Mouse (Mus musculus): ENCODE data around the gene Glg1. TPM values are rescaled to one million over a fixed set of nuclear protein-coding genes. Genes with fewer than 3 reads are reported as not detected.

Glg1 gene
- polyA plus RNA-seq, 1 experiment from 2014 or later, result 13.0 TPM

DNA sequence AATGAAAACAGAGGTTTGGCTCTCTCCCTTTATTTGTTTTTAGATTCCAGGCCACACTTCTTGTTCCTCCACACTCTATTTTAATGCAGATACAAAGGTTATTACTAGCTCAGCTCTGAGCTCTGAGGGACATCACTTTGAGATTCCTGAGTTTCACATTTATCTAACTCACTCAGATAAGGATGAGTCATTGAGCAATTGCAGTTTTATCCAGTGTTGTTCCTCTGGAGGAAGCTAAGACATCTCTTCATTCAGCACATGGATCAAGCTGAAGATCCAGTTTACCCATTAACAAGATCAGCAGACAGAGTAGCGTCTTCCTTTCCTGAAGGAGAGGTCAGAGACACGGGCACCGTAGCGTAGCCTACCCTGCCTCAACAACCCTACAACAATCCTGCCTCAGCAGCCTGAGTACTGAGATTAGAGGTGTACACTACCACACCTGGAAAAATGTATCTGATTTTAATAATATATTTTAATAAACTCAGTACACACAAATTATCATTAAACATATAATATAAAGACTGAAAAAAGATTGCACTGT, 12.7 kb downstream of the Glg1 start:
- Histone ChIP-seq H3K27ac (ENCODE audit: low read depth) (no peak overlapping the region), H3K27me3 (ENCODE audit: insufficient read depth, low read length) (no peaks in the 10 kb centered on the region), H3K4me2 (ENCODE audit: low read depth, low read length) (no peak overlapping the region), H3K9me3 (ENCODE audit: low read length) (no peaks in the 10 kb centered on the region), H3K36me3 (replicated peaks; ENCODE audit: insufficient read depth, low read length) (no peaks in the 10 kb centered on the region), H3K4me1 (ENCODE audit: insufficient read depth) (peaks cover 4% of the 10 kb centered on the region; the same call in 1 of the 2 replicates), H3K9ac (replicated peaks) (no peak overlapping the region), H3K4me3 (ENCODE audit: low read depth, low read length) (no peak overlapping the region)
- WGBS (ENCODE audit: insufficient replicate concordance), result 72% methylated on average over 4 of the region's 4 CpGs
- TF ChIP-seq EP300 (IDR thresholded peaks at IDR 0.05; ENCODE audit: low read depth) (no peak), CTCF (IDR thresholded peaks at IDR 0.05; ENCODE audit: low read depth) (no peak)
- ATAC-seq (no peak), DNase-seq (no peak)

DNA sequence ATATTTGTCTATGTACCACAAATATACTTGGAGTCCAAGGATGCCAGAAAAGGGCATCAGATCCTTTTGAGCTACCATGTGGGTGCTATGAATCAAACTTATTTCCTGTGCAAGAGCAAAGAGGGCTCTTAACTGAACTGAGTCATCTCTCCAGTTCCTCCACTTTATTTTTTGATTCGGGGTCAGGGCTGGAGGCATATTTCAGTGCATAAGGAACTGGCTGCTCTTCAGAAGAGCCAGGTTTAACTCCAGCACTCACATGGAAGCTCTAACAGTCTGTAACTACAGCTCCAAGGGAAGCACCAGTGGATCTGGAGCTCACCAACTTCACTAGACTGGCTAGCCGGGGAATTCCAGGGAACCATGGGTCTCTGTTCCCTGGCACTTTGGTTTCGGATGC, 21.7 kb downstream of the Glg1 start:
- no peak for ATAC-seq
- H3K9ac ChIP-seq (replicated peaks), result no peak overlapping the region
- WGBS (ENCODE audit: insufficient replicate concordance), result 67% methylated on average over 3 of the region's 3 CpGs

DNA sequence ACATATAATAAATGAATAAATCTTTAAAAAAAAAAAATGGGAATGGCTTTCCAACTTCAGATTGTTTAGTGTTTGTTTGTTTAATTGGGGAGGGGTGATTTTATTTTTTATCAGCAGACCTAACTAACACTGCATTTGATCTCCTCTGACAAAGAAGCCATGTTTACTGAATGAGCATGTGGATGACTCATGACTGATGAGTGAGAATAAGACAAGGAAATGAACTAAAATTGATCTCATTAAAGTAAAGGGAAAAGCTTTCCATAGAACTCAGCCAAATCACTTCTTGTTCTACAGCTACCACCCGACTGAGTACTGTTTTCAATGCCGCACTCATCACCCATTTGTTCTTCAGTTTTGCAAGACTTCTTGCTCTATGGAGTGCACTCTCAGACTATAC, 25.3 kb downstream of the Glg1 start:
- TF ChIP-seq EP300 (IDR thresholded peaks at IDR 0.05; ENCODE audit: low read depth), result no peak
- TF ChIP-seq CTCF (IDR thresholded peaks at IDR 0.05; ENCODE audit: low read depth), result no peak
- ATAC-seq, result no peak
- Histone ChIP-seq H3K4me2 (ENCODE audit: low read depth, low read length) (no peak overlapping the region), H3K4me1 (ENCODE audit: insufficient read depth) (0 out of 2 replicates have a peak, but pooled peaks cover 2% of the 10 kb centered on the region), H3K9me3 (ENCODE audit: low read length) (no peaks in the 10 kb centered on the region), H3K9ac (replicated peaks) (no peak overlapping the region), H3K4me3 (ENCODE audit: low read depth, low read length) (no peak overlapping the region), H3K27me3 (ENCODE audit: insufficient read depth, low read length) (no peaks in the 10 kb centered on the region), H3K36me3 (replicated peaks; ENCODE audit: insufficient read depth, low read length) (no peaks in the 10 kb centered on the region), H3K27ac (ENCODE audit: low read depth) (no peak overlapping the region)
- DNase-seq, result no peak
- 92% methylated on average over 2 of the region's 2 CpGs for WGBS (ENCODE audit: insufficient replicate concordance)

More for the DNA sequence above, 21.7 kb downstream of the Glg1 start:
- Histone ChIP-seq H3K27ac (ENCODE audit: low read depth) (no peak overlapping the region), H3K4me1 (ENCODE audit: insufficient read depth) (0 out of 2 replicates have a peak, but pooled peaks cover 2% of the 10 kb centered on the region), H3K9me3 (ENCODE audit: low read length) (no peaks in the 10 kb centered on the region), H3K4me3 (ENCODE audit: low read depth, low read length) (no peak overlapping the region), H3K36me3 (replicated peaks; ENCODE audit: insufficient read depth, low read length) (no peaks in the 10 kb centered on the region), H3K4me2 (ENCODE audit: low read depth, low read length) (no peak overlapping the region), H3K27me3 (ENCODE audit: insufficient read depth, low read length) (no peaks in the 10 kb centered on the region)
- no peak for DNase-seq
- TF ChIP-seq CTCF (IDR thresholded peaks at IDR 0.05; ENCODE audit: low read depth), result no peak
- no peak for TF ChIP-seq EP300 (IDR thresholded peaks at IDR 0.05; ENCODE audit: low read depth)

DNA sequence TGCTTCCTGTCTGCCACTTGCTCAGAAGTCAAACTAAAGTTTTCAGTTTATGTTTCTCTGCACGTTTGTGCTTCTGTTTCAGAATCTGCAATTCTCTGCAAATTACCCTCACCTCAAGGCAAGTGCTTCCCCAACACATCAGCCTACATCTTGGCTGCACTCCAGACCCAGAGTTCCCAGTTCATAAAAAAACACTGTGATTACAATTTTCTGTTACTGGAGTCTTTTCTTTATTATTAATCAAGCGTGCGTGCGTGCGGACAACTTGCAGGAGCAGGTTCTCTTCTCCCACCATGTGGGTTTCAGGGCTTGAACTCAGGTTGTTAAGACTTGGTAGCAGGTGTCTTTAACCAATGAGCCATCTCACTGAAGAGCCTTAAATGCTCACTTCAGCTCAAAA, 34.9 kb downstream of the Glg1 start:
- no peak overlapping the region for H3K9ac ChIP-seq (replicated peaks)
- H3K36me3 ChIP-seq (replicated peaks; ENCODE audit: insufficient read depth, low read length), result no peaks in the 10 kb centered on the region
- H3K4me3 ChIP-seq (ENCODE audit: low read depth, low read length), result no peak overlapping the region
- no peak overlapping the region for H3K4me2 ChIP-seq (ENCODE audit: low read depth, low read length)
- no peak overlapping the region for H3K27ac ChIP-seq (ENCODE audit: low read depth)
- no peaks in the 10 kb centered on the region for H3K27me3 ChIP-seq (ENCODE audit: insufficient read depth, low read length)
- DNase-seq, result no peak
- 77% methylated on average over 5 of the region's 5 CpGs for WGBS (ENCODE audit: insufficient replicate concordance)
- no peak for ATAC-seq
- H3K4me1 ChIP-seq (ENCODE audit: insufficient read depth), result no peaks in the 10 kb centered on the region
- TF ChIP-seq CTCF (IDR thresholded peaks at IDR 0.05; ENCODE audit: low read depth) (no peak), EP300 (IDR thresholded peaks at IDR 0.05; ENCODE audit: low read depth) (no peak)
- no peaks in the 10 kb centered on the region for H3K9me3 ChIP-seq (ENCODE audit: low read length)

DNA sequence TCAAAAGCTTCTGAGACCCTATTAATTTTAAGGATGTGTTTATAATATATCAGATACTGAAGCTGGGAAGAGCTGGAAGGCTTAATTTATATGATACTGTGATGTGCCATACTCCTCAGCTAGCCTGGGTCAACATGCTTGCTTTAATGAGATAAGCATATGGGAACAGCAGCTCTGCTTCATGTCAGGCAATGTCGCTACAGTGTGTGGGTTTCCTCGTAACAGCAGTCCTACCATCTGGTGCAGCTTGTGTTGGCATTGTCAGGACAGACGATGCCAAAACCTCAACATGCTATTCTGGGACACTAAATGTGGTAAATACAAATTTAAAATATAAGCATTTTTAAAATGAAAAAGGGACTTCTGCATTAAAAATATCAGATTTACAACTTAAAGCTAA, 40.9 kb downstream of the Glg1 start:
- no peak for ATAC-seq
- no peaks in the 10 kb centered on the region for H3K4me1 ChIP-seq (ENCODE audit: insufficient read depth)
- TF ChIP-seq CTCF (IDR thresholded peaks at IDR 0.05; ENCODE audit: low read depth) (no peak), EP300 (IDR thresholded peaks at IDR 0.05; ENCODE audit: low read depth) (no peak)
- no peak for DNase-seq
- 46% methylated on average over 3 of the region's 3 CpGs for WGBS (ENCODE audit: insufficient replicate concordance)
- H3K27ac ChIP-seq (ENCODE audit: low read depth), result no peak overlapping the region
- no peak overlapping the region for H3K4me3 ChIP-seq (ENCODE audit: low read depth, low read length)
- no peaks in the 10 kb centered on the region for H3K27me3 ChIP-seq (ENCODE audit: insufficient read depth, low read length)
- no peak overlapping the region for H3K4me2 ChIP-seq (ENCODE audit: low read depth, low read length)
- no peak overlapping the region for H3K9ac ChIP-seq (replicated peaks)
- H3K9me3 ChIP-seq (ENCODE audit: low read length), result no peaks in the 10 kb centered on the region
- H3K36me3 ChIP-seq (replicated peaks; ENCODE audit: insufficient read depth, low read length), result no peaks in the 10 kb centered on the region

DNA sequence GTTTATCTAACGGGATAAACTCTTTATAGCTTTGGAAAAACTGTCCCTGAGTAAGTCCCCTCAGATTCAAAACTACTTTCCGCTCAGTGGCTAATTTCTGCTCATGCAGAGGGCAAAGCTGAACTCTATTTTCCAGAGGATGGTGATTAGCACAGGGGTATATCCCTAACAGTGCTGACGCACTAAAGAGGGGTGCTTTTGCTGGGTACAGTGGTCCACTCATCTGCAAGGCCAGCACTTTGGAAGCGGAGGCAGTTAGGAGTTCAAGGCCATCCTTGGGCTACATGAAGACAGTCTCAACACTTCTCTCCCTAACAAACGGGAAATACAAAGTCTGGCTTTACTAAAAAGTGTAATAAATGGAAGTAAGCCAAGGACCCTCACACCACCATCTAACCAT, 45.6 kb downstream of the Glg1 start:
- DNase-seq (no peak), ATAC-seq (no peak)
- TF ChIP-seq EP300 (IDR thresholded peaks at IDR 0.05; ENCODE audit: low read depth) (no peak), CTCF (IDR thresholded peaks at IDR 0.05; ENCODE audit: low read depth) (no peak)
- H3K27me3 ChIP-seq (ENCODE audit: insufficient read depth, low read length), result no peaks in the 10 kb centered on the region
- H3K9me3 ChIP-seq (ENCODE audit: low read length), result no peaks in the 10 kb centered on the region
- no peak overlapping the region for H3K9ac ChIP-seq (replicated peaks)
- H3K4me1 ChIP-seq (ENCODE audit: insufficient read depth), result peaks cover 8% of the 10 kb centered on the region
- H3K36me3 ChIP-seq (replicated peaks; ENCODE audit: insufficient read depth, low read length), result no peaks in the 10 kb centered on the region
- no peak overlapping the region for H3K4me2 ChIP-seq (ENCODE audit: low read depth, low read length)
- no peak overlapping the region for H3K27ac ChIP-seq (ENCODE audit: low read depth)
- 80% methylated on average over 5 of the region's 5 CpGs for WGBS (ENCODE audit: insufficient replicate concordance)
- no peak overlapping the region for H3K4me3 ChIP-seq (ENCODE audit: low read depth, low read length)

DNA sequence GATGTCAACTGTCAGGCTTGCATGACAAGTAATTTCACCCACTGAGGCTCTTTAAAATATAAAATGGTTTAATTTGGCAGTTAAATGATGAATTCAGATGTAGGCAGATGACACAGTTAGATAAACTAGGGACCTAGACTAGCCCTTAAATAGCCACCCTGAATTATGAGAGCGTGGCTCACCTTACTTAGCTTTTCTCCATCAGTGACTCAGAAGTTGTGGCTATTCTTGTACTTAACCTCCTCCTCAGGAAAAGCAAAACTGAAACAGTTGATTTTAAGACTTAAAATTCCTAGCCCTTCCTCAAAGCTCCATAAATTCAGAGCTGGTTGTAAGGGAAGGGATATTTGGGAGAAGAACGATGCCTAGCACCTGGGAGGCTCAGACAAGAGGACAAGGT, 47.8 kb downstream of the Glg1 start:
- peaks cover 10% of the 10 kb centered on the region for H3K4me1 ChIP-seq (ENCODE audit: insufficient read depth)
- no peak overlapping the region for H3K4me2 ChIP-seq (ENCODE audit: low read depth, low read length)
- H3K9ac ChIP-seq (replicated peaks), result no peak overlapping the region
- 90% methylated on average over 2 of the region's 2 CpGs for WGBS (ENCODE audit: insufficient replicate concordance)
- no peaks in the 10 kb centered on the region for H3K9me3 ChIP-seq (ENCODE audit: low read length)
- no peaks in the 10 kb centered on the region for H3K27me3 ChIP-seq (ENCODE audit: insufficient read depth, low read length)
- H3K36me3 ChIP-seq (replicated peaks; ENCODE audit: insufficient read depth, low read length), result no peaks in the 10 kb centered on the region
- DNase-seq (no peak), ATAC-seq (no peak)
- no peak overlapping the region for H3K4me3 ChIP-seq (ENCODE audit: low read depth, low read length)
- TF ChIP-seq CTCF (IDR thresholded peaks at IDR 0.05; ENCODE audit: low read depth), result no peak
- no peak for TF ChIP-seq EP300 (IDR thresholded peaks at IDR 0.05; ENCODE audit: low read depth)
- H3K27ac ChIP-seq (ENCODE audit: low read depth), result no peak overlapping the region
